Mouse (Mus musculus): ENCODE data around the gene Atg7.

DNA sequence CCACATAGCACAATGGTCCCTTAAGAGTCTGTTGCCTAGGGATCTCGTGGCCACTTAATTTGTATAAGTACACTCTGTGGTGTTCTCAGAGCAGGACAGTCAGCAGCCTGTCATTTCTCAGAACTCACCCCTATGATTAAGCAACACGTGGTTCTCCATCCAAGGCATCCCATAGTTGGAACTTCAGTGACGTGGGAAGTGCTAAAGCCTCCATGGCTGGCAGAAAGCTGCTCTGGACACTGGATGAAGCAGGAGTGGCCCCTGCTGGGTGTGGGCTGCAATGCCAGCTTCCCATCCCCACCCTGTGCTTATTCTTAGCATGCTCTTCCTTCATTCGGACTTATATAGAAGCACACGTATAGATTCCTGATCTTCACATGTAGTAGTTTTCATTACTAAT, 55.7 kb downstream of the Atg7 start:
- TF ChIP-seq EP300 (optimal IDR thresholded peaks at IDR 0.05) = no peak
- peak; percentile 56 for TF ChIP-seq CTCF (IDR thresholded peaks at IDR 0.05; ENCODE audit: low read depth)

Data from stomach, postnatal 0 days (tissue).